Mouse (Mus musculus): ENCODE results near the gene Rpl37.
"Not testable (repeated sequence)": the region's sequence is repeated elsewhere in the genome, so short reads cannot be mapped to it uniquely, and the experiment has no call there.

Rpl37 gene

GRCm38 (mm10) chr15:5126456-5126855 is 10.0 kb downstream of the Rpl37 start:
- DNase-seq, result no peak

DNA sequence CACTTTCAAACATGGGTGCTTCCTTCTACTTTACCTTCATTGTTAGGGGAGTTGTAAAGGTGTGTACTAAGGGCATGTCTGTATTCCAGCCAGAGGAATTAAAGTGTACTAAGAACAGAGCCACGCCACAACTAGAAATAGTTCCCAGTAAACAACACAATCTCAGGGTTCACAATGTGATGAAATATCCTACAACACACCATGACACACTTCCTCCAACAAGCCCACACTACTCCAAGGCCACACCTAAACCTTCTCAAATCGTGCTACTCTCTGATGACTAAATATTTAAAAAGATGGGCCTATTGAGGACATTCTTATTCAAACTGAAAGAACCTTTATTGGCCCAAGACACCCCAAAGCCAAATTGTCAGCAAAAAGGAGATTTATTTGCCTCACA is 11.0 kb downstream of the Rpl37 start:
- DNase-seq, result no peak

GRCm38 (mm10) chr15:5128176-5128940 is 11.9 kb downstream of the Rpl37 start:
- no peak for DNase-seq

GRCm38 (mm10) chr15:5129111-5129805 is 12.8 kb downstream of the Rpl37 start:
- DNase-seq, result no peak

- not testable (repeated sequence) for DNase-seq
These were observed 14.6 kb downstream of the Rpl37 start for GRCm38 (mm10) chr15:5130887-5131668.

DNA sequence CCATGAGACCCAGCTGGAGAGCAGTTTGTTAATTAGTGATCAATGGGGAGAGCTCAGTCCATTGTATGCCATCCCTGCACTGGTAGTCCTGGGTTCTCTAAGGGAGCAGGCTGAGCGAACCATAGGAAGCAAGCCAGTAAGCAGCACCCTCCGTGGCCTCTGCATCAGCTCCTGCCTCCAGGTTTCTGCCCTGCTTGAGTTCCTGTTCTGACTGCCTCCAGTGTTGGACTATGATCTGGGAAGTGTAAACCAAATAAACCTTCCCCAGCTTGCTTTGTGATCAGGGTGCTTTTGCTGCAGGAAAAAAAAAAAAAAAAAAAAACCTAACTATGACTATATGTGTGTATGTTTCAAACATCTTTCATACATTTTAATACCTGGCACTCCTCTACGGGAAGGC is 16.9 kb downstream of the Rpl37 start:
- DNase-seq, result no peak

DNA sequence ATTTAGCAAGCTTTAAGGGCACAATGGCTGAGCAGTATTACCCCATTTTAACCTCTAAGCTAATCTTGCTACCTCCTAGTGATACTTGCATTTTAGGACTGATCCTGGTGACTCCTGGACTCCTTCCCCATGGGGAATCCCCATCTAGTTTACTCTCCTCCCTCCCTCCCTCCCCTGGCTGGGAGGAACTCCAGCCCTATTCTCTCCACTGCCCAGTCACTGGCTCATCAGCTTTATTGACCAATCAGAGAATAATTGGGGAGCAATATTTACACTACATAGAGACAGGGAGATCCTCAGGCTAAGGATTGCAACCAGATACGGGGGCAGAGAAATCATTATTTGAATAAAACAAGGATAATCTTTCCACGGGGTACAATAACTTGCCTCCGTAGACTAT is 17.7 kb downstream of the Rpl37 start:
- DNase-seq, result no peak

DNA sequence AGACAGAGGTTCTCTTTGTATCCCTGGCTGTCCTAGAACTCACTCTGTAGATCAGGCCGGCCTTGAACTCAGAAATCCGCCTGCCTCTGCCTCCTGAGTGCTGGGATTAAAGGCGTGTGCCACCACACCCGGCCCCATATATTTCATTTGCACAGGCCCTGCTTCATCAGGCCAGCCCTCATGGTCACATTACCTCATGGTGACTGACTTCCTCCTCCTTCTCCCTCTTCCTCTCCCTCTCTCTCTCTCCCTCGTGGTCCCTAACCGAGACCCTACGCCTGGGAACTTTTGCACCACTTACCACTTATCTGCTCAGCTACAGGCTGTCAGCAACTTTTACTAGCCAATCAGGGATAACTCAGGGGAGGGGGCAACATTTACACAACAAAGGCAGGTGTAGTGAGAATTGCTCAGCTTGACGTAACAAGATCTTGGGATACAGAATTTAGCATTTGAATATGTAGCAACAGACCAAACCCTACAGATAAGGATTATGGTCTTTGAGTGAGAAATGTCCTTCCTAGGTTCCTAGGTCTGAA is 18.6 kb downstream of the Rpl37 start:
- DNase-seq, result no peak

DNA sequence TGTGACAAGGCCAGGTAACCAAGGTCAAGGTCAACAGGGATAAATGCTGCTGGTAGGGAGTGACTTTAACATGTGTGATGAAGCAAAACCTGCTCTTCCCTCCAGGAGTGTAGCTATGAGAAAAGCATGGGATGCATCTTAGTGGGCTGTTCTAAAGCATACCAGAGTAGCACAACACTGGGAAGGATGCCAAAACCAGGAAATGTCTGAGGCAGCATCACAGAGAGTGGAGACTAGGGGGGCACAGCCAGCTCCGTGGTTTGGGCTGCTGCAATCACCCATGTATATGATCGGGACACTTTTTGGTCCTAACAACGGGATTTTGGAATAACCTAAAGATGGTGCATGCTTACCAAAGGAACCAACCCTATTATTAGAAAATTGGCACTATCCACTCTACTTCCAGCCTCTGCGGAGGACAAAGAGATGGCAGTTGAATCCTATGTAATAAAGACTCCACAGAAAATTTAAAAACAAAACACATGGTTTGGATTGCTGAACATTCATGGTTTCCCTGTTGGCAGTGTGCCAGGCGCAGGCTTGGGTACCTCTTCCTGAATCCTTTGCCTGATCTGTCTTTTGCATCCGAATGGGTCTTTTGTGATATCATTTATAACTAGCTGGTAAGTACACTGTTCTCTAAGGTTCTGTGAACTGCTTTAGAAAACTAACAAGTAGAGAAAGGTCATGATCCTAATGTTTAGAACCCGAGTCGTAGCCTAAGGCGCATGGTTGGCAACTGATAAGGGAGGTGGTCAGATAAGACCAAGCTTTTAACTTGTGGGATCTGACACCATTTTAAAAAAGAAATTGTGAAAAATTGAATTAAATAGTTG is 21.8 kb downstream of the Rpl37 start:
- no peak for DNase-seq

DNA sequence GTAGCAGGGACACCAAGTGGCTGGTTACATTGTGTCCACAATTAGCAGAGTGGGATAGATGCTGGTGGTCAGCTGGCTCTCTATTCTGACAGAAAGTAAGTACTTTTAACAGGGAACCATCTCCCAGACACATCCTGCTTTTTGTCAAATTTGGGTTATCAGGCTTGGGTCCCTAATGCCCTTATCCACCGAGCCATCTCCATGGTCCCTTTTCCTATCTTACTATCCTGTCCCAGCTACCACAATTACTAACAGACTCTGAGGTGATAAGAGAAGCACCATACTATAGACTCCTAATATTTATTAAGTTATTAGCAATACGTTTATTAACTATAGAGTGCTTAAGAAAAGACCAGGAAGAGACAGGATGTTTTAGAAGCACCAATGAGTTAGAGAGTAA is 22.9 kb downstream of the Rpl37 start:
- DNase-seq, result no peak

DNA sequence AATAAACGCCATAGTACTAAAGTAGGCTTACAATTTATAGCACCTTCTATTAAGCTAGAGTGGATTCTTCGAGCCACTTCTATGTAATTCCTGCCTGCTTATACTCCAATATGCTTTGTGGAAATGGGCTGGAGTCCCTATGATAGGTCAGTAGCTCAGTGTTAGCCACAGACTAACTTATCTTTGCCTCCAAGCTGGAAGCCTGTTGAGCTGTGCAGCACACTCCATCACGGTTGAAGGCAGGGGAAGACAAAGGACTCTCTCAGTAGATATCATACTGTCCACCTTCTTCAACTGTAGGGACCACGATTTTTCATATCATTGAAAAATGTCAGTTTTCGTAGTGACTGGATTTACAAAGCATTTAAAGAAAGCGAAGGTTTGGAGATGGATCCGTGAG is 23.4 kb downstream of the Rpl37 start:
- no peak for DNase-seq

- DNase-seq, result no peak
These were observed 23.9 kb downstream of the Rpl37 start for GRCm38 (mm10) chr15:5140357-5140756.

GRCm38 (mm10) chr15:5142047-5142446 is 25.6 kb downstream of the Rpl37 start:
- DNase-seq, result no peak

DNA sequence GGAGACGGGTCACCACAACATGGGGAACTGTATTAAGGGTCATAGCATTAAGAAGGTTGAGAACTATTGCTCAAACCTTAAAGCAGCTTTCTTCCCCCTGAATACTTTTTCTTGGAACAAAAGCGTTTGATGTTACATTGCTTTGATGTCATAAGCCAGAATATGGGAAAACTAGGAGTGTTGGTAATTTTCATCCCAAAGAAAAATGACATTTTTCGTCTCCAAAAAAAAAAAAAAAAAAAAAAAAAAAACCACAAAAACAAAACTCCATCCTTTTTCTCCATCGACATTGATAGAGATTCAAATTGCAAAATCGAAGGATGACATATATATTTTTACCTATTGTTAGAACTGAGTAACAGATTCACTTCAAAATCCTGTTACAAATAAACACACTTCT is 26.3 kb downstream of the Rpl37 start:
- DNase-seq, result no peak

DNA sequence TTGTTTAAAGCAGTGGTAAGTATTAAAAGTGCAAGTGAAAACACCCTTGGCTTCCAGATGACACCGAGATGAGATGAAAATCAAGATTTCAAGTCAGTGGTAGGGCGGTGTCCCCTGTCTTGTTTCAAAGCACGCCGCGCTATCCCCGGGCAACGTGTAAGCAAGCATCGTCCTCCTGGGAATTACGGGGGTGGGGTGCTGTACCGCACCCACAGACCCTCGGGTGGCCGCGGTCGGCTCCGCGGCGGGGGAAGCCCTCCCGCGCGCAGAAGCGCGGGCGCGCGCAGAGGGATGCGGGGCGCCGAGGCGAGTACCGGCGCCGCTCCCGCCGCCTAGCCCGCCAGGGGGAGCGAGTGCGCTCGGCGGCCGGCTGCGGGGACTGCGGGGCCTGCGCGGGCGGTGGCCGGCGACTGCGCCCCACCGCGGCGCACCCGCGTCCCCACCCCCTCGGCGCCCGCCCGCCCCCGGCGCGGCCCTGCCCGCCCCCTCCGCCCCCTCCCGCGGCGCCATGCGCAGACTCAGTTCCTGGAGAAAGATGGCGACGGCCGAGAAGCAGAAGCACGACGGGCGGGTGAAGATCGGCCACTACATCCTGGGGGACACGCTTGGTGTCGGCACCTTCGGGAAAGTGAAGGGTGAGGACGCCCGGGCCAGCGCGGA is 27.0 kb downstream of the Rpl37 start, which contains the start of gene Prkaa1:
Gene Prkaa1, plus strand, starts transcription at position 501 of the 660 bp plus-strand sequence.
- DNase-seq, result peak; percentile 89

DNA sequence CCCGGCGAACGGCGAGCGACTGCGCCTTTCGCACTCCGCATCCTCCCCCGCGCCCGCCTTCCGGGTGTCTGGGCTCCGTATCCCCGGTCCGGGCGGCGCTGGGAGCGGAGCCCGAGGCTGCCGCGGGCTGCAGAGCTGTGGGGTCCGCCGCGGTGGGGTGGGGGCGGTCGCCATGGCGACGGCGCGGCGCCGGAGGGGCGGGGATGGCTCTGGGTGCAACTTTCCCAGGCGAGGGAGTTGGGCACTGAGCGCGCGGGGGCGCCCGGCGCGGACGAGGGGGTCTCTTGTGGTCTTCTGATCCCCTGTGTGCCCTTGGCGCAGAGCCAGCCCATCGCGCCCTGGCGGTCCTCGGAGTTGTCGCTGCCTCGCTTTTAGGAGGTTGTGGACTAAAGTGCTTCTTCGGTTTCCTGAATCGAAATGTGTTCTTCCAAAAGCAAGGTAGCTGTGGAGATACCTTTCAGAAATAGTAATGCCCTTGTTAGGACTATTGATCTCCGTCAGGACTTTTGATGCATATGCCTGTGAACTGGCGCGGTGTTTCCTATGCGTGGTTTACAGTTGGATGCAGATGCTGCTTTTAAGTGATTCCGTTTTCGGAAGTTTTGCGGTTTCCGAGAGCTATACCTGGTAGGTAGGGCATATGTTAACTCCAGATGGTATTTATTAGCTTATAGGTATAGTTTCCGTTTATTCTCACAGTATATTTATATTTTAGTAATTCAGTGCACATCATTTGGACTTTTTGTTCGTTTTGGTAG is 27.8 kb downstream of the Rpl37 start:
- peak; percentile 85 for DNase-seq

- DNase-seq, result no peak
These were observed 28.9 kb downstream of the Rpl37 start for GRCm38 (mm10) chr15:5145196-5145945.

DNA sequence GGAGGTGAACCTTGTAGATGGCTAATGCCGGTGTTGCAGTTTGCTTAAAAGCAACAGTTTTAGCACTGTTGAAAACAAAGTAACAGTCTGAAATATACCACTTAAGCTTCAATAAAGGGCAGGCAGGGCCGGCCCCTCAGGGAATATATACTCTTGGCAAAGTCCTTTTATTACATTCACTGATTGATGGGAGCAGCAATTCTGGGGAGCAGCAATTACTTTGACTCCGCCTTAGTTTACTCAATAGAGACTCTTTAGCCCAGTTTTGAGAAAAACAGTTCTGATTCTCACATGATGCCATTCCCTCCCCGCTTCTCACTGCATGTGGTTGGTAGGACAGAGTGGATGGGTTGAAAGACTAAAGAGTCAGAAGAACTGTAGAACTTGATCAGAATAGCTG is 32.7 kb downstream of the Rpl37 start:
- no peak for DNase-seq

- DNase-seq, result no peak
These were observed 35.7 kb downstream of the Rpl37 start for GRCm38 (mm10) chr15:5152171-5152570.

DNA sequence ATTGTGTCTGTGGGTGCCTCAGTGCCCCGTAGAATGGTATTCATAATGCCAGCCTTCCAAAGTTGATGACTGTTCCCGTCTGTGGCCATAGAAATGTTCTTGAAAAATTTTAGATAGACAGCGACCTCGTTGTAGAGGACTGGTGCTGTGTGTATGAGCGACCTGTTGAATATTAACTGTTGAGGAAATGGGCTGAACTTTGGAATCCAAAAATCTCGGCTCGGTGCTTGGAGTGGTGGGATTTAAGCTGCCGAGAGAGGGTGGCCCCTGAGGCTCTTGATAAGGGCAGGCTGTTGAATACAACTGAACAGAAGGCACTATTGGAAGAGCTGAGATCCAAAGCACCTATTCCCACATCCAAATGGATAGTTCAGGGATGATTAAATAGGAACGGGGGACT is 38.2 kb downstream of the Rpl37 start:
- DNase-seq, result no peak
